Mouse (Mus musculus) MEL (cell line): ENCODE results near the gene Cdiptos. TPM values are rescaled to one million over a fixed set of nuclear protein-coding genes. Genes with fewer than 3 reads are reported as not detected.

Experiments
- DNase-seq: peaks from one replicate; pipeline ENCODE4 v3.0.0; 2011; ENCODE audit warnings: low read depth, low spot score
- H3K27ac ChIP-seq: 2 replicates; pipeline ENCODE4 v1.5.1; 2012; ENCODE audit warnings: low read depth, mild to moderate bottlenecking, control low read depth, low read length, moderate library complexity; ENCODE audit not compliant: control insufficient read depth
- H3K27me3 ChIP-seq, 2 experiments: fragments of 150-350 bp in 1 of 2; sonication (generic) in 1 of 2; 2 replicates each; pipeline ENCODE4 v1.6.1; 2012; ENCODE audit warnings: low read length in 2 of 2, mild to moderate bottlenecking in 2 of 2, improper control_type of control experiment in 1 of 2, moderate library complexity in 1 of 2; ENCODE audit not compliant: insufficient read depth in 2 of 2, control insufficient read depth in 1 of 2
- H3K36me3 ChIP-seq, 2 experiments: 2 replicates each; pipeline ENCODE4 v1.6.1; 2012 to 2014; ENCODE audit warnings: low read length in 2 of 2, improper control_type of control experiment in 1 of 2, inconsistent platforms in 1 of 2, mild to moderate bottlenecking in 1 of 2; ENCODE audit not compliant: insufficient read depth in 2 of 2, control insufficient read depth in 1 of 2
- H3K4me1 ChIP-seq, 2 experiments: fragments of 150-350 bp in 1 of 2; sonication (generic) in 1 of 2; 2 replicates each; pipeline ENCODE4 v1.6.1; 2012; ENCODE audit warnings: low read length in 2 of 2, improper control_type of control experiment in 1 of 2, mild to moderate bottlenecking in 1 of 2; ENCODE audit not compliant: insufficient read depth in 2 of 2, control insufficient read depth in 1 of 2
- H3K4me3 ChIP-seq, 2 experiments: fragments of 150-350 bp in 1 of 2; sonication (generic) in 1 of 2; 2 replicates each; pipeline ENCODE4 v1.5.1; 2012; ENCODE audit warnings: low read depth in 2 of 2, low read length in 2 of 2, mild to moderate bottlenecking in 2 of 2, moderate library complexity in 2 of 2, control low read depth in 1 of 2, improper control_type of control experiment in 1 of 2; ENCODE audit not compliant: control insufficient read depth in 1 of 2, insufficient read depth in 1 of 2
- H3K79me2 ChIP-seq: 2 replicates; pipeline ENCODE4 v1.6.1; 2012; ENCODE audit warnings: mild to moderate bottlenecking, low read length, moderate library complexity; ENCODE audit not compliant: control insufficient read depth, poor library complexity, insufficient read depth
- H3K9ac ChIP-seq: 2 replicates; pipeline ENCODE4 v1.6.1; 2012; ENCODE audit warnings: low read depth, mild to moderate bottlenecking, control low read depth, low read length, moderate library complexity; ENCODE audit not compliant: control insufficient read depth, poor library complexity, severe bottlenecking
- H3K9me3 ChIP-seq: fragments of 150-350 bp; sonication (generic); replicated peaks from 2 replicates; pipeline ENCODE4 v1.6.1; 2012; ENCODE audit warnings: mild to moderate bottlenecking, low read length, improper control_type of control experiment, moderate library complexity; ENCODE audit not compliant: insufficient read depth
- BHLHE40 ChIP-seq: IDR thresholded peaks from 2 replicates; pipeline ENCODE4 v1.6.1; 2012; ENCODE audit warnings: low read depth, mild to moderate bottlenecking, inconsistent platforms, low read length, improper control_type of control experiment, borderline replicate concordance
- CHD1 ChIP-seq: IDR thresholded peaks from 2 replicates; pipeline ENCODE4 v1.6.1; 2012; ENCODE audit warnings: low read depth, mild to moderate bottlenecking, inconsistent platforms, low read length, improper control_type of control experiment
- CHD2 ChIP-seq: IDR thresholded peaks from 2 replicates; pipeline ENCODE4 v1.6.1; 2011; ENCODE audit warnings: low read length, improper control_type of control experiment
- CTCF ChIP-seq, 3 experiments: IDR thresholded peaks in 2 of 3; conservative IDR thresholded peaks in 1 of 3; 2 replicates each; pipeline ENCODE4 v1.5.1; 2011 to 2012; ENCODE audit warnings: low read length in 3 of 3, low read depth in 2 of 3, mild to moderate bottlenecking in 2 of 3, improper control_type of control experiment in 1 of 3, inconsistent platforms in 1 of 3, mixed read lengths in 1 of 3, moderate library complexity in 1 of 3; ENCODE audit not compliant: control insufficient read depth in 1 of 3, insufficient read depth in 1 of 3, poor library complexity in 1 of 3, severe bottlenecking in 1 of 3
- ELF1 ChIP-seq: IDR thresholded peaks from 2 replicates; pipeline ENCODE4 v1.6.1; 2014; ENCODE audit warnings: low read depth, mild to moderate bottlenecking, inconsistent platforms, low read length, improper control_type of control experiment, moderate library complexity
- EP300 ChIP-seq, 2 experiments: IDR thresholded peaks; 2 replicates each; pipeline ENCODE4 v1.6.1; 2011; ENCODE audit warnings: improper control_type of control experiment in 2 of 2, low read length in 2 of 2, low read depth in 1 of 2, mild to moderate bottlenecking in 1 of 2
- ETS1 ChIP-seq: IDR thresholded peaks from 2 replicates; pipeline ENCODE4 v1.6.1; 2012; ENCODE audit warnings: low read depth, mild to moderate bottlenecking, inconsistent platforms, low read length, improper control_type of control experiment, moderate library complexity
- HCFC1 ChIP-seq: IDR thresholded peaks from 2 replicates; pipeline ENCODE4 v1.6.1; 2012; ENCODE audit warnings: low read depth, mild to moderate bottlenecking, inconsistent platforms, low read length, improper control_type of control experiment, moderate library complexity
- JUND ChIP-seq: IDR thresholded peaks from 2 replicates; pipeline ENCODE4 v1.6.1; 2011; ENCODE audit warnings: low read depth, mild to moderate bottlenecking, improper control_type of control experiment, low read length
- KAT2A ChIP-seq: conservative IDR thresholded peaks from 2 replicates; pipeline ENCODE4 v1.6.1; 2012; ENCODE audit warnings: low read depth, low read length, improper control_type of control experiment, inconsistent platforms
- MAFK ChIP-seq: IDR thresholded peaks from 2 replicates; pipeline ENCODE4 v1.6.1; 2011; ENCODE audit warnings: low read depth, mild to moderate bottlenecking, low read length, improper control_type of control experiment, borderline replicate concordance
- MAZ ChIP-seq: IDR thresholded peaks from 2 replicates; pipeline ENCODE4 v1.6.1; 2012; ENCODE audit warnings: low read depth, mild to moderate bottlenecking, inconsistent platforms, low read length, improper control_type of control experiment
- MEF2A ChIP-seq: IDR thresholded peaks from 2 replicates; pipeline ENCODE4 v1.6.1; 2014; ENCODE audit warnings: low read depth, mild to moderate bottlenecking, inconsistent platforms, low read length, improper control_type of control experiment; ENCODE audit not compliant: poor library complexity, insufficient replicate concordance, severe bottlenecking; ENCODE audit errors: extremely low read depth
- MXI1 ChIP-seq: IDR thresholded peaks from 2 replicates; pipeline ENCODE4 v1.6.1; 2011; ENCODE audit warnings: mild to moderate bottlenecking, low read depth, low read length, improper control_type of control experiment
- MYB ChIP-seq: IDR thresholded peaks from 2 replicates; pipeline ENCODE4 v1.6.1; 2011; ENCODE audit warnings: mild to moderate bottlenecking, low read depth, low read length, improper control_type of control experiment
- MYC ChIP-seq: IDR thresholded peaks from 2 replicates; pipeline ENCODE4 v1.6.1; 2011; ENCODE audit warnings: low read depth, mild to moderate bottlenecking, low read length, improper control_type of control experiment, moderate library complexity
- NELFE ChIP-seq: IDR thresholded peaks from 2 replicates; pipeline ENCODE4 v1.6.1; 2011; ENCODE audit warnings: low read depth, low read length, improper control_type of control experiment
- POLR2A ChIP-seq, 2 experiments: IDR thresholded peaks; 2 replicates each; pipeline ENCODE4 v1.6.1; 2011 to 2012; ENCODE audit warnings: low read length in 2 of 2, mild to moderate bottlenecking in 2 of 2, control low read depth in 1 of 2, improper control_type of control experiment in 1 of 2, low read depth in 1 of 2, moderate library complexity in 1 of 2; ENCODE audit not compliant: control insufficient read depth in 1 of 2, insufficient read depth in 1 of 2, poor library complexity in 1 of 2
- RAD21 ChIP-seq: IDR thresholded peaks from 2 replicates; pipeline ENCODE4 v1.6.1; 2011; ENCODE audit warnings: mild to moderate bottlenecking, low read depth, low read length, improper control_type of control experiment
- RCOR1 ChIP-seq: IDR thresholded peaks from 2 replicates; pipeline ENCODE4 v1.6.1; 2012; ENCODE audit warnings: low read depth, mild to moderate bottlenecking, inconsistent platforms, low read length, improper control_type of control experiment
- SMC3 ChIP-seq: IDR thresholded peaks from 2 replicates; pipeline ENCODE4 v1.6.1; 2011; ENCODE audit warnings: low read depth, low read length, improper control_type of control experiment
- TAL1 ChIP-seq: IDR thresholded peaks from 2 replicates; pipeline ENCODE4 v1.6.1; 2012; ENCODE audit warnings: mild to moderate bottlenecking, inconsistent platforms, low read length, moderate library complexity, mixed read lengths
- TCF12 ChIP-seq: IDR thresholded peaks from 2 replicates; pipeline ENCODE4 v1.6.1; 2014; ENCODE audit warnings: low read depth, mild to moderate bottlenecking, inconsistent platforms, low read length, improper control_type of control experiment, moderate library complexity
- UBTF ChIP-seq: IDR thresholded peaks from 2 replicates; pipeline ENCODE4 v1.6.1; 2012; ENCODE audit warnings: low read depth, mild to moderate bottlenecking, inconsistent platforms, low read length, improper control_type of control experiment, moderate library complexity, borderline replicate concordance; ENCODE audit not compliant: insufficient read depth
- USF1 ChIP-seq: IDR thresholded peaks from 2 replicates; pipeline ENCODE4 v1.6.1; 2014; ENCODE audit warnings: low read depth, mild to moderate bottlenecking, inconsistent platforms, low read length, improper control_type of control experiment, moderate library complexity
- ZC3H11A ChIP-seq: IDR thresholded peaks from 2 replicates; pipeline ENCODE4 v1.6.1; 2012; ENCODE audit warnings: low read depth, mild to moderate bottlenecking, inconsistent platforms, low read length, improper control_type of control experiment
- ZKSCAN1 ChIP-seq: IDR thresholded peaks from 2 replicates; pipeline ENCODE4 v1.6.1; 2012; ENCODE audit warnings: low read depth, mild to moderate bottlenecking, inconsistent platforms, low read length, improper control_type of control experiment, moderate library complexity
- ZMIZ1 ChIP-seq: IDR thresholded peaks from 2 replicates; pipeline ENCODE4 v1.6.1; 2012; ENCODE audit warnings: low read depth, mild to moderate bottlenecking, inconsistent platforms, low read length, improper control_type of control experiment, moderate library complexity
- ZNF384 ChIP-seq: IDR thresholded peaks from 2 replicates; pipeline ENCODE4 v1.6.1; 2012; ENCODE audit warnings: low read depth, mild to moderate bottlenecking, inconsistent platforms, low read length, improper control_type of control experiment
- polyA plus RNA-seq, 2 experiments: library from polyadenylated mRNA; stranded (reverse) in 1 of 2; unstranded in 1 of 2; fragments of >175 nt in 1 of 2; fragments of >200 nt in 1 of 2; gene quantifications; 2 replicates each; pipeline versions ENCODE4 v1.2.1 to v1.2.4; 2012; ENCODE audit warnings: low replicate concordance in 2 of 2, low read depth in 1 of 2; ENCODE audit not compliant: insufficient read length in 2 of 2, insufficient read depth in 1 of 2, missing spikeins in 1 of 2
- total RNA-seq: library from RNA; depleted of rRNA; stranded (reverse); fragments of 300-350 nt; gene quantifications from 2 replicates; pipeline ENCODE4 v1.2.3, GENCODE M21; 2012

Gene Cdiptos
- total and polyA plus RNA-seq, 3 experiments = 0.35 to 1.8 TPM; not detected in 1

DNA sequence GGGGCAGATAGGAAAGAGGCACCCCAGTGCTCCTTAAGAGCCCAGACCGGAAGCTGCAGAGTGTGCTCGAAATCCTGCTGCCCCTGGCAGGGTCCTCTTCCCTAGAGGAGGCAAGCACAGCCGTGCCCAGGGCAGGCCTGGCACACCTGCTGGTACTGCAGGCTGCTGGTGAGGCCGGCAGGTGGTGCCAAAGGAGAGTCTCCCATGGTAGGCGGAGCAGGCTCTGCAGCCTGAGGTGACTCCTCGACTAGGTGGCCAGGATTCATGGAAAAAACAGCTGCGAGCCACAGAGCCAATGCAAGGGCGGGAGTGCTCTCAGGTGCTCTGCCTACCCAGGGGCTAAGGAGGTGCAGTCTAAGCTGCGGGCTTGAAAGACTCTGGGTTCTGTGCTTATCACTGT, 10.4 kb upstream of the Cdiptos start:
- Histone ChIP-seq H3K36me3 (peaks cover 0 to 5% of the 10 kb centered on the region in 2 experiments; a peak in 3 of 4 replicates), H3K79me2 (no peaks in the 10 kb centered on the region), H3K9me3 (no peaks in the 10 kb centered on the region), H3K9ac (no peak overlapping the region), H3K4me1 (peaks cover 0 to 8% of the 10 kb centered on the region in 2 experiments; a peak in 2 of 4 replicates)
- DNase-seq = no peak
- TF ChIP-seq MAFK = no peak
- no peak for TF ChIP-seq RCOR1
- TF ChIP-seq NELFE = no peak
- no peak for TF ChIP-seq RAD21
- TF ChIP-seq BHLHE40 = no peak
- TF ChIP-seq KAT2A = no peak
- TF ChIP-seq MYB = no peak
- TF ChIP-seq POLR2A (IDR thresholded peaks at IDR 0.05; ENCODE audit: control insufficient read depth in 1 of 2, insufficient read depth in 1 of 2, low read depth in 1 of 2, low read length in 2 of 2, poor library complexity in 1 of 2) = no peak
- TF ChIP-seq TCF12 = no peak
- TF ChIP-seq ZC3H11A = no peak
- no peak for TF ChIP-seq SMC3
- TF ChIP-seq UBTF = no peak
- TF ChIP-seq MYC = no peak
- no peak for TF ChIP-seq MXI1
- no peak for TF ChIP-seq CHD1
- no peak for TF ChIP-seq CTCF (IDR thresholded peaks at IDR 0.05 in 2 of 3, conservative IDR thresholded peaks at IDR 0.05 in 1 of 3; ENCODE audit: control insufficient read depth in 1 of 3, insufficient read depth in 1 of 3, low read depth in 2 of 3, low read length in 3 of 3, poor library complexity in 1 of 3, severe bottlenecking in 1 of 3)
- no peak for TF ChIP-seq USF1
- no peak for TF ChIP-seq TAL1
- TF ChIP-seq MAZ = no peak
- no peak for TF ChIP-seq MEF2A
- TF ChIP-seq, all 39 proteins: peak for 0
- Histone ChIP-seq H3K4me3 (no peak overlapping the region), H3K27me3 (no peaks in the 10 kb centered on the region), H3K27ac (no peak overlapping the region)

DNA sequence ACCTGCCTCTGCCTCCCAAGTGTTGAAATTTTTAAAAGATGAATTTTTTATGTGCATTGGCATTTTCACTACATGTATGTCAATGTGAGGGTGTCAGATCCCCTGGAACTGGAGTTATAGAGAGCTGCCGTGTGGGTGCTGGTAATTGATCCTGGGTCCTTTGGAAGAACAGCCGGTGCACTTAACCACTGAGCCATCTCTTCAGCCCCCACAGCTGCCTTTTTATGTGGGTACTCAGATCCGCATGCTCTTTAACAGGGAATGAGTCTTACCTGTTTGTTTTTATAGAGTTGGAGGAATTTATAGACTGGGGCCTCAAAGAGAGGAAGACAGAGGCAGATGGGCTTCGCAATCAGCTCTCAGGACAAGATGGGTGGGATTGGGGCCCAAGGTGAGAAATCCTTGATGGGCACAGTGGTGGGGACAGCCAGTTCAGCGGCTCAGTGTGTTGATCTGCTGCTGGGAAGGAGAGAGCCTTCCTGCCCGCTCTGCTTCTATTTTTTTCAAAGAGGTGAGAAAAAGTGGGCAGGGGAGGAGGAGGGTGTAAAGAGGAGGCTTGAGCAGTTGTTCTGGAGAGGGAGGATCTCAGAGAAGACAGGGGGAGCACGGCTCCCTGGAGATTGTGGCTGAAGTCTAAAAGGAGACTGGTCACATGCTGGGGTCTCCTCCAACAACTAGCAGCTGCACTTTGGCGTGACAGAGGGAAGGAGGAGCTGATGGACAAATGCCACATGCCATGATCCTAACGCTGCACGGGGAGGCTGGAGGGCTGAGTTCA, 9.0 kb upstream of the Cdiptos start:
- no peaks in the 10 kb centered on the region for H3K9me3 ChIP-seq
- TF ChIP-seq USF1 = no peak
- no peak for TF ChIP-seq ETS1
- no peak for TF ChIP-seq ELF1
- TF ChIP-seq EP300 (IDR thresholded peaks at IDR 0.05; ENCODE audit: low read depth in 1 of 2, low read length in 2 of 2) = no peak
- no peak for TF ChIP-seq KAT2A
- no peak for TF ChIP-seq ZNF384
- no peak for TF ChIP-seq RCOR1
- no peak for TF ChIP-seq ZMIZ1
- no peak for TF ChIP-seq NELFE
- TF ChIP-seq HCFC1 = no peak
- no peak for TF ChIP-seq ZKSCAN1
- TF ChIP-seq JUND = no peak
- no peak for TF ChIP-seq CHD2
- no peak for TF ChIP-seq TAL1
- TF ChIP-seq TCF12 = no peak
- TF ChIP-seq, all 39 proteins: peak for 0
- Histone ChIP-seq H3K27ac (no peak overlapping the region), H3K9ac (no peak overlapping the region), H3K79me2 (no peaks in the 10 kb centered on the region), H3K27me3 (no peaks in the 10 kb centered on the region), H3K4me1 (peaks cover 0 to 11% of the 10 kb centered on the region in 2 experiments; a peak in 2 of 4 replicates), H3K4me3 (no peak overlapping the region), H3K36me3 (peaks cover 0 to 8% of the 10 kb centered on the region in 2 experiments; a peak in 2 of 4 replicates)
- no peak for DNase-seq
